Mouse (Mus musculus): Measurements from ENCODE around the gene Itpkc. TPM values are rescaled to one million over a fixed set of nuclear protein-coding genes. Genes with fewer than 3 reads are reported as not detected.
A peak's percentile ranks its signal among the peaks of the same experiment; 100 is the strongest.

Gene Itpkc
- polyA plus RNA-seq (2016; fragmentation: Nextera tagmentation; extraction: Ambion mirVana), result 5.3 and 5.9 TPM in 2 replicates

- H3K4me3 ChIP-seq, result peak within 1 kb of the TSS; percentile 80
- no peaks in the 10 kb centered on the region for H3K9me3 ChIP-seq (replicated peaks)
- H3K36me3 ChIP-seq, result peaks cover 7% of the 10 kb centered on the region; the same call in 1 of the 2 replicates
- no peaks in the 10 kb centered on the region for H3K27me3 ChIP-seq (ENCODE audit: low read depth, poor library complexity, severe bottlenecking)
- under 1% methylated on average over 49 of the region's 49 CpGs for WGBS
- peak within 1 kb of the TSS; percentile 92 for H3K27ac ChIP-seq (replicated peaks)
- peak; percentile 97 for DNase-seq (ENCODE audit: low spot score)
- H3K4me1 ChIP-seq, result peaks cover 67% of the 10 kb centered on the region
These were observed at the start of gene Itpkc for GRCm38 (mm10) chr7:27228281-27228821. Itpkc (minus strand) TSS chr7:27228661.

GRCm38 (mm10) chr7:27277191-27277590 lies 48.7 kb upstream of the Itpkc start:
- peaks cover 11% of the 10 kb centered on the region for H3K4me1 ChIP-seq
- H3K27ac ChIP-seq (replicated peaks), result no peak overlapping the region
- WGBS, result 90% methylated on average over 3 of the region's 3 CpGs
- no peak overlapping the region for H3K4me3 ChIP-seq
- H3K36me3 ChIP-seq, result peaks cover 96% of the 10 kb centered on the region
- DNase-seq (ENCODE audit: low spot score), result no peak
- H3K9me3 ChIP-seq (replicated peaks), result no peaks in the 10 kb centered on the region
- no peaks in the 10 kb centered on the region for H3K27me3 ChIP-seq (ENCODE audit: low read depth, poor library complexity, severe bottlenecking)

GRCm38 (mm10) chr7:27276021-27276420 lies 47.6 kb upstream of the Itpkc start:
- H3K27me3 ChIP-seq (ENCODE audit: low read depth, poor library complexity, severe bottlenecking), result no peaks in the 10 kb centered on the region
- H3K4me1 ChIP-seq, result peaks cover 4% of the 10 kb centered on the region; the same call in 1 of the 2 replicates
- peaks cover 96% of the 10 kb centered on the region for H3K36me3 ChIP-seq
- WGBS, result 71% methylated on average over 7 of the region's 7 CpGs
- DNase-seq (ENCODE audit: low spot score), result no peak
- no peak overlapping the region for H3K27ac ChIP-seq (replicated peaks)
- no peaks in the 10 kb centered on the region for H3K9me3 ChIP-seq (replicated peaks)
- no peak overlapping the region for H3K4me3 ChIP-seq

- DNase-seq (ENCODE audit: low spot score), result no peak
- Histone ChIP-seq H3K4me1 (no peaks in the 10 kb centered on the region), H3K27ac (replicated peaks) (no peak overlapping the region), H3K36me3 (peaks cover 97% of the 10 kb centered on the region), H3K27me3 (ENCODE audit: low read depth, poor library complexity, severe bottlenecking) (no peaks in the 10 kb centered on the region), H3K4me3 (no peak overlapping the region), H3K9me3 (replicated peaks) (no peaks in the 10 kb centered on the region)
- WGBS, result 94% methylated on average over 4 of the region's 4 CpGs
These were observed 46.5 kb upstream of the Itpkc start for GRCm38 (mm10) chr7:27274916-27275315.

- Histone ChIP-seq H3K4me3 (peak overlapping the region; percentile 21), H3K4me1 (no peaks in the 10 kb centered on the region), H3K27me3 (ENCODE audit: low read depth, poor library complexity, severe bottlenecking) (no peaks in the 10 kb centered on the region), H3K27ac (replicated peaks) (0 out of 2 replicates have a peak overlapping the region, but pooled peaks have one; percentile 55), H3K9me3 (replicated peaks) (peaks cover 3% of the 10 kb centered on the region; the same call in 1 of the 2 replicates), H3K36me3 (peaks cover 97% of the 10 kb centered on the region)
- peak; percentile 55 for DNase-seq (ENCODE audit: low spot score)
- 56% methylated on average over 32 of the region's 32 CpGs for WGBS
These were observed 45.4 kb upstream of the Itpkc start for GRCm38 (mm10) chr7:27273739-27274351.

GRCm38 (mm10) chr7:27271423-27271822 lies 43.0 kb upstream of the Itpkc start:
- DNase-seq (ENCODE audit: low spot score), result no peak
- peaks cover 97% of the 10 kb centered on the region for H3K36me3 ChIP-seq
- peaks cover 3% of the 10 kb centered on the region; the same call in 1 of the 2 replicates for H3K9me3 ChIP-seq (replicated peaks)
- no peaks in the 10 kb centered on the region for H3K27me3 ChIP-seq (ENCODE audit: low read depth, poor library complexity, severe bottlenecking)
- 88% methylated on average over 8 of the region's 8 CpGs for WGBS
- H3K27ac ChIP-seq (replicated peaks), result no peak overlapping the region
- no peak overlapping the region for H3K4me3 ChIP-seq
- no peaks in the 10 kb centered on the region for H3K4me1 ChIP-seq

- DNase-seq (ENCODE audit: low spot score), result no peak
- H3K9me3 ChIP-seq (replicated peaks), result peaks cover 3% of the 10 kb centered on the region; the same call in 1 of the 2 replicates
- no peaks in the 10 kb centered on the region for H3K27me3 ChIP-seq (ENCODE audit: low read depth, poor library complexity, severe bottlenecking)
- no peak overlapping the region for H3K27ac ChIP-seq (replicated peaks)
- H3K4me1 ChIP-seq, result peaks cover 3% of the 10 kb centered on the region; the same call in 1 of the 2 replicates
- WGBS, result 87% methylated on average over 20 of the region's 20 CpGs
- no peak overlapping the region for H3K4me3 ChIP-seq
- H3K36me3 ChIP-seq, result peaks cover 99% of the 10 kb centered on the region
These were observed 38.2 kb upstream of the Itpkc start for GRCm38 (mm10) chr7:27266515-27267128.

- WGBS, result 94% methylated on average over 12 of the region's 12 CpGs
- H3K36me3 ChIP-seq, result peaks cover 80% of the 10 kb centered on the region
- H3K4me1 ChIP-seq, result peaks cover 22% of the 10 kb centered on the region
These were observed 36.3 kb upstream of the Itpkc start for GRCm38 (mm10) chr7:27264761-27265160.

GRCm38 (mm10) chr7:27261888-27262287 lies 33.4 kb upstream of the Itpkc start:
- Histone ChIP-seq H3K4me1 (peaks cover 47% of the 10 kb centered on the region), H3K27ac (replicated peaks) (no peak overlapping the region), H3K4me3 (no peak overlapping the region), H3K9me3 (replicated peaks) (no peaks in the 10 kb centered on the region), H3K36me3 (peaks cover 51% of the 10 kb centered on the region), H3K27me3 (ENCODE audit: low read depth, poor library complexity, severe bottlenecking) (peaks cover 8% of the 10 kb centered on the region)
- no peak for DNase-seq (ENCODE audit: low spot score)
- WGBS, result 93% methylated on average over 6 of the region's 6 CpGs

More at GRCm38 (mm10) chr7:27264761-27265160, 36.3 kb upstream of the Itpkc start:
- no peak overlapping the region for H3K27ac ChIP-seq (replicated peaks)
- no peak for DNase-seq (ENCODE audit: low spot score)
- no peaks in the 10 kb centered on the region for H3K27me3 ChIP-seq (ENCODE audit: low read depth, poor library complexity, severe bottlenecking)
- peaks cover 3% of the 10 kb centered on the region; the same call in 1 of the 2 replicates for H3K9me3 ChIP-seq (replicated peaks)
- H3K4me3 ChIP-seq, result no peak overlapping the region

GRCm38 (mm10) chr7:27260856-27261255 lies 32.4 kb upstream of the Itpkc start:
- H3K4me3 ChIP-seq, result peak overlapping the region; percentile 92
- WGBS, result 87% methylated on average over 7 of the region's 7 CpGs

GRCm38 (mm10) chr7:27259771-27260170 lies 31.3 kb upstream of the Itpkc start:
- peak overlapping the region; percentile 92 for H3K4me3 ChIP-seq
- peaks cover 59% of the 10 kb centered on the region for H3K4me1 ChIP-seq
- peaks cover 11% of the 10 kb centered on the region for H3K27me3 ChIP-seq (ENCODE audit: low read depth, poor library complexity, severe bottlenecking)
- DNase-seq (ENCODE audit: low spot score), result peak; percentile 41
- peaks cover 30% of the 10 kb centered on the region for H3K36me3 ChIP-seq
- peak overlapping the region; percentile 94 for H3K27ac ChIP-seq (replicated peaks)
- no peaks in the 10 kb centered on the region for H3K9me3 ChIP-seq (replicated peaks)
- WGBS, result 50% methylated on average over 5 of the region's 5 CpGs

More at GRCm38 (mm10) chr7:27260856-27261255, 32.4 kb upstream of the Itpkc start:
- peaks cover 41% of the 10 kb centered on the region for H3K36me3 ChIP-seq
- H3K27ac ChIP-seq (replicated peaks), result no peak overlapping the region
- no peaks in the 10 kb centered on the region for H3K9me3 ChIP-seq (replicated peaks)
- H3K27me3 ChIP-seq (ENCODE audit: low read depth, poor library complexity, severe bottlenecking), result peaks cover 11% of the 10 kb centered on the region
- no peak for DNase-seq (ENCODE audit: low spot score)
- peaks cover 57% of the 10 kb centered on the region for H3K4me1 ChIP-seq

GRCm38 (mm10) chr7:27259271-27259721 lies 30.8 kb upstream of the Itpkc start:
- peaks cover 30% of the 10 kb centered on the region for H3K36me3 ChIP-seq
- peaks cover 59% of the 10 kb centered on the region for H3K4me1 ChIP-seq
- peaks cover 11% of the 10 kb centered on the region for H3K27me3 ChIP-seq (ENCODE audit: low read depth, poor library complexity, severe bottlenecking)
- no peaks in the 10 kb centered on the region for H3K9me3 ChIP-seq (replicated peaks)
- DNase-seq (ENCODE audit: low spot score), result no peak
- peak overlapping the region; percentile 92 for H3K4me3 ChIP-seq
- H3K27ac ChIP-seq (replicated peaks), result peak overlapping the region; percentile 94
- WGBS, result 2% methylated on average over 9 of the region's 9 CpGs
